Mouse (Mus musculus): ENCODE results near the gene Des.

- TF ChIP-seq CTCF (IDR thresholded peaks at IDR 0.05; ENCODE audit: low read depth, low read length) (no peak), POLR2A (IDR thresholded peaks at IDR 0.05; ENCODE audit: borderline replicate concordance, low read depth, low read length) (no peak)
Measured at GRCm38 (mm10) chr1:75357261-75357660, 2.9 kb upstream of the Des start.
